Comparison of ENCODE assay signal across 8 mouse cellular contexts in the genomic region with DNA sequence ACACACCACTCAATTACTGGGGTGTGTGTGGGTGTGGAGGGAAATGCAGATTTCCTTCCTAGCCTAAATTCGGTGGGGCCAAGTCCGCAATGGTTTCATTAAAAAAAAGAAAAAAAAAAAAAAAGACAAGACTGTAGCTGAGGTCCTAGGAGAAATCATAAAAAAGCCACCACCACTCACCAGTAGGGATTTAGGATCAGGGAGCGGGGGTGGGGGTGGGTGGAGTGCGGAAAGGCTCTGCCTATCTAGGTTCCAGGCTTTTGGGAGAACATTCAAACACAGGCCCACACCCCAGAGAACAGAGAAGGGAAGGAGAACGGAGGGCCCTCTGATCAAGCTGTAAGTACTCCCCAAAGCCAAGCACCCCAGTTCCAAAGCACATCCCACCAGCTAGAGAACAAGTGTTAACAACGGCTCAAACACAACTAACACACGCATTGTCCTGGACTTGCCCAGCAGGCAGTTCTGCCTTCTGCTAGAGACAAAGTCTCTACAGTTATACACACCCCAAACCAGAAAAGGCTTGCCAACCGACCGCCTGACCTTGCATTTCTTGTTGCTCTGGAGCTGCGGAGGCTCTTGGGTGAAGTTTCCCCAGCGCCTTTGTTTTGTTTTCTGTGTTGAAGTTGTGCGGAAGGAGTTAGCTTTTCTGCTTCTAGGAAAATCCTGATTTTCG. TPM values are rescaled to one million over a fixed set of nuclear protein-coding genes. Genes with fewer than 3 reads are reported as not detected.
DNase-seq lines count a peak whose midpoint lies in the region; ATAC-seq and TF ChIP-seq lines count a peak whose summit lies in the region.

No protein-coding gene starts in this region.

- WGBS in thymus, adult 2 months, result under 1% methylated on average over 13 of the region's 13 CpGs
- WGBS in forebrain, embryonic 14.5 days, result 1% methylated on average over 13 of the region's 13 CpGs
- under 1% methylated on average over 13 of the region's 13 CpGs for WGBS in intestine, postnatal 0 days

- peaks cover 26% of the 10 kb centered on the region for H3K36me3 ChIP-seq in thymus, adult 2 months (ENCODE audit: control insufficient read depth, insufficient read depth, low read length)
- H3K36me3 ChIP-seq in forebrain, embryonic 14.5 days (ENCODE audit: control insufficient read depth, insufficient read depth, low read length), result peaks cover 29% of the 10 kb centered on the region
- H3K36me3 ChIP-seq in intestine, postnatal 0 days (ENCODE audit: control insufficient read depth, insufficient read depth), result peaks cover 13% of the 10 kb centered on the region

- no peak for TF ChIP-seq POLR2A in thymus, adult 2 months (IDR thresholded peaks at IDR 0.05; ENCODE audit: control insufficient read depth, extremely low read depth, insufficient read depth, low read length, poor library complexity)

- H3K4me1 ChIP-seq in thymus, adult 2 months (replicated peaks; ENCODE audit: control insufficient read depth, insufficient read depth, low read length), result peaks cover 14% of the 10 kb centered on the region
- H3K4me1 ChIP-seq in forebrain, embryonic 14.5 days (ENCODE audit: control insufficient read depth, insufficient read depth, low read length), result peaks cover 10% of the 10 kb centered on the region
- peaks cover 7% of the 10 kb centered on the region; the same call in 1 of the 2 replicates for H3K4me1 ChIP-seq in intestine, postnatal 0 days (replicated peaks; ENCODE audit: control insufficient read depth, insufficient read depth, low read length)

- no peaks in the 10 kb centered on the region for H3K27me3 ChIP-seq in thymus, adult 2 months (ENCODE audit: control insufficient read depth, insufficient read depth, low read length)
- no peaks in the 10 kb centered on the region for H3K27me3 ChIP-seq in forebrain, embryonic 14.5 days (replicated peaks; ENCODE audit: control insufficient read depth, insufficient read depth, low read length)
- no peaks in the 10 kb centered on the region for H3K27me3 ChIP-seq in intestine, postnatal 0 days (replicated peaks; ENCODE audit: control insufficient read depth, insufficient read depth, low read length)

- peak overlapping the region; percentile 72 for H3K4me2 ChIP-seq in forebrain, embryonic 14.5 days (ENCODE audit: low read length)
- peak overlapping the region; percentile 73 for H3K4me2 ChIP-seq in intestine, postnatal 0 days (replicated peaks; ENCODE audit: low read depth)

- peak overlapping the region; percentile 65 for H3K9ac ChIP-seq in forebrain, embryonic 14.5 days (ENCODE audit: low read length)
- H3K9ac ChIP-seq in intestine, postnatal 0 days (ENCODE audit: low read depth, low read length), result peak overlapping the region; percentile 45

- peak overlapping the region; percentile 68 for H3K27ac ChIP-seq in thymus, adult 2 months (ENCODE audit: control insufficient read depth, insufficient read depth, low read length)
- H3K27ac ChIP-seq in forebrain, embryonic 14.5 days (ENCODE audit: low read depth, low read length), result peak overlapping the region; percentile 90
- H3K27ac ChIP-seq in intestine, postnatal 0 days (ENCODE audit: low read depth, low read length), result peak overlapping the region; percentile 86

- peak; percentile 30 for ATAC-seq in forebrain, embryonic 14.5 days
- peak; percentile 35; the same call in 1 of the 2 replicates for ATAC-seq in intestine, postnatal 0 days
- peak; percentile 10; the same call in 1 of the 2 replicates for ATAC-seq in megakaryocyte, adult 5-6 weeks (ENCODE audit: poor library complexity, severe bottlenecking)
- ATAC-seq in monocyte, adult 5-6 weeks (replicated peaks; ENCODE audit: insufficient number of reproducible peaks, low FRiP score, low TSS enrichment, poor library complexity, severe bottlenecking), result no peak; the same call in 1 of the 2 replicates

- peak overlapping the region; percentile 45 for H3K4me3 ChIP-seq in thymus, adult 2 months (ENCODE audit: control insufficient read depth, insufficient read depth, low read length)
- H3K4me3 ChIP-seq in forebrain, embryonic 14.5 days (ENCODE audit: low read depth, low read length), result peak overlapping the region; percentile 59
- peak overlapping the region; percentile 50 for H3K4me3 ChIP-seq in intestine, postnatal 0 days (ENCODE audit: low read depth, low read length)

- DNase-seq in embryo, embryonic 10 days (ENCODE audit: low spot score), result peak; percentile 34
- DNase-seq in embryo, embryonic 10.5 days (ENCODE audit: low spot score), result no peak
- no peak for DNase-seq in thymus, adult 2 months
- no peak for DNase-seq in thymus, postnatal 25 days
- no peak for DNase-seq in forebrain, embryonic 14.5 days (ENCODE audit: low spot score)

- no peaks in the 10 kb centered on the region for H3K9me3 ChIP-seq in forebrain, embryonic 14.5 days (replicated peaks; ENCODE audit: control insufficient read depth, low read length)
- no peaks in the 10 kb centered on the region for H3K9me3 ChIP-seq in intestine, postnatal 0 days (ENCODE audit: control insufficient read depth)

- TF ChIP-seq CTCF in thymus, adult 2 months (IDR thresholded peaks at IDR 0.05; ENCODE audit: borderline replicate concordance, control insufficient read depth, extremely low read depth, insufficient read depth, low read length, poor library complexity), result no peak
- no peak for TF ChIP-seq CTCF in intestine, postnatal 0 days (IDR thresholded peaks at IDR 0.05; ENCODE audit: low read depth)

RNA-seq across cellular contexts. Expression of gene Grk2, which starts 27.2 kb away (rescaled TPM):
- polyA plus RNA-seq in thymus, adult 2 months (2012; rRNA removed), result 515 and 528 TPM in 2 replicates
- polyA plus RNA-seq in forebrain, embryonic 14.5 days (2014; fragmentation: Nextera tagmentation; extraction: Ambion mirVana), result 17.1 and 21.0 TPM in 2 replicates
- polyA plus RNA-seq in intestine, postnatal 0 days (2015; fragmentation: Nextera tagmentation; extraction: Ambion mirVana), result 14.4 and 18.5 TPM in 2 replicates
- total RNA-seq in megakaryocyte, adult 5-6 weeks (2015), result 278 TPM in 2 replicates
- total RNA-seq in megakaryocyte, adult 5-6 weeks (2017), result 231 and 296 TPM in 2 replicates
- total RNA-seq in monocyte, adult 5-6 weeks (2017), result 270 to 475 TPM (median 366 TPM) in 3 replicates

RNA-seq across cellular contexts. Expression of gene Ankrd13d, which starts 50.3 kb away (rescaled TPM):
- polyA plus RNA-seq in thymus, adult 2 months (2012; rRNA removed), result 56.0 and 61.4 TPM in 2 replicates
- 16.3 and 23.9 TPM in 2 replicates for polyA plus RNA-seq in forebrain, embryonic 14.5 days (2014; fragmentation: Nextera tagmentation; extraction: Ambion mirVana)
- polyA plus RNA-seq in intestine, postnatal 0 days (2015; fragmentation: Nextera tagmentation; extraction: Ambion mirVana), result 2.0 and 2.4 TPM in 2 replicates
- total RNA-seq in megakaryocyte, adult 5-6 weeks (2015), result 6.5 and 7.2 TPM in 2 replicates
- total RNA-seq in megakaryocyte, adult 5-6 weeks (2017), result 8.7 and 10.5 TPM in 2 replicates
- 2.4 to 21.5 TPM (median 12.0 TPM) in 3 replicates for total RNA-seq in monocyte, adult 5-6 weeks (2017)

Comparison
In these comparisons a context has a peak if more than half of its experiments do, and no peak if none do; other contexts are left out.
1. RNA of gene Grk2, which starts 27.2 kb away (polyA plus RNA-seq): 515 to 528 TPM in thymus, adult 2 months; 17.1 to 21.0 TPM in forebrain, embryonic 14.5 days and 14.4 to 18.5 TPM in intestine, postnatal 0 days; every median in the first group is over 10 times any median in the second.
2. Peak in every context shown above with its lines, with median percentiles within 50 percentile points of each other: H3K27ac ChIP-seq and H3K4me3 ChIP-seq.